Mouse (Mus musculus) stomach, embryonic 16.5 days (tissue): Measurements from ENCODE around the gene Jmy. TPM values are rescaled to one million over a fixed set of nuclear protein-coding genes. Genes with fewer than 3 reads are reported as not detected.

Experiments
- ATAC-seq: fragments of 200-750 bp; cut with Nextera tagmentation; 2 replicates; pipeline ENCODE4 v1.8.0; 2017; ENCODE audit warnings: moderate number of reproducible peaks, moderate TSS enrichment; ENCODE audit not compliant: insufficient read depth, low FRiP score
- H3K27ac ChIP-seq: fragments of 300-500 bp; sonication (generic); 2 replicates; pipeline ENCODE4 v1.5.1; 2014; ENCODE audit warnings: low read length
- H3K27me3 ChIP-seq: fragments of 300-500 bp; sonication (generic); 2 replicates; pipeline ENCODE4 v1.6.1; 2014; ENCODE audit warnings: low read length, control low read depth, mixed read lengths; ENCODE audit not compliant: control insufficient read depth, insufficient read depth
- H3K36me3 ChIP-seq: fragments of 300-500 bp; sonication (generic); 2 replicates; pipeline ENCODE4 v1.6.1; 2014; ENCODE audit warnings: low read length; ENCODE audit not compliant: control insufficient read depth, insufficient read depth
- H3K4me1 ChIP-seq: fragments of 300-500 bp; sonication (generic); 2 replicates; pipeline ENCODE4 v1.6.1; 2014; ENCODE audit warnings: low read length, control low read depth, mixed read lengths; ENCODE audit not compliant: control insufficient read depth, insufficient read depth
- H3K4me2 ChIP-seq: fragments of 300-500 bp; sonication (generic); 2 replicates; pipeline ENCODE4 v1.6.1; 2014; ENCODE audit warnings: low read depth, low read length, mixed read lengths
- H3K4me3 ChIP-seq: fragments of 300-500 bp; sonication (generic); replicated peaks from 2 replicates; pipeline ENCODE4 v1.5.1; 2014; ENCODE audit warnings: mild to moderate bottlenecking, low read length
- H3K9ac ChIP-seq: fragments of 300-500 bp; sonication (generic); 2 replicates; pipeline ENCODE4 v1.6.1; 2014; ENCODE audit warnings: low read length
- H3K9me3 ChIP-seq: fragments of 300-500 bp; sonication (generic); replicated peaks from 2 replicates; pipeline ENCODE4 v1.6.1; 2016; ENCODE audit warnings: low read length, control low read depth; ENCODE audit not compliant: control insufficient read depth
- WGBS: fragments of 180-500 bp; shearing (Covaris S2); extraction: QIAGEN DNeasy Blood & Tissue Kit; methylation state at CpG from one replicate; pipeline ENCODE4 v1.1.7; 2014; 5-methylcytosine and 5-hydroxymethylcytosine counted together
- polyA plus RNA-seq: library from polyadenylated mRNA; unstranded; fragments of >200 nt; fragmentation: Nextera tagmentation; extraction: Ambion mirVana; gene quantifications from 2 replicates; pipeline ENCODE4 v1.2.1, GENCODE M21; 2015

Jmy gene
- polyA plus RNA-seq, 1 experiment from 2014 or later = 2.6 TPM

- no peak overlapping the region for H3K4me3 ChIP-seq
- H3K9me3 ChIP-seq = no peaks in the 10 kb centered on the region
- H3K4me1 ChIP-seq = no peaks in the 10 kb centered on the region
- no peaks in the 10 kb centered on the region for H3K27me3 ChIP-seq
- no peaks in the 10 kb centered on the region for H3K36me3 ChIP-seq
- no peak overlapping the region for H3K9ac ChIP-seq
- WGBS = 87% methylated on average over 5 of the region's 5 CpGs
- no peak for ATAC-seq
- no peak overlapping the region for H3K27ac ChIP-seq
- H3K4me2 ChIP-seq = no peak overlapping the region
These were observed 71.4 kb downstream of the Jmy start for GRCm38 (mm10) chr13:93427920-93428876.

GRCm38 (mm10) chr13:93423224-93423623 lies 76.4 kb downstream of the Jmy start:
- no peak for ATAC-seq
- no peaks in the 10 kb centered on the region for H3K9me3 ChIP-seq
- no peak overlapping the region for H3K27ac ChIP-seq
- H3K27me3 ChIP-seq = no peaks in the 10 kb centered on the region
- H3K4me1 ChIP-seq = no peaks in the 10 kb centered on the region
- no peak overlapping the region for H3K4me2 ChIP-seq
- H3K4me3 ChIP-seq = no peak overlapping the region
- H3K9ac ChIP-seq = no peak overlapping the region
- H3K36me3 ChIP-seq = no peaks in the 10 kb centered on the region
- 78% methylated on average over 2 of the region's 2 CpGs for WGBS

- 86% methylated on average over 2 of the region's 2 CpGs for WGBS
- no peaks in the 10 kb centered on the region for H3K9me3 ChIP-seq
- ATAC-seq = no peak
- H3K9ac ChIP-seq = no peak overlapping the region
- no peaks in the 10 kb centered on the region for H3K36me3 ChIP-seq
- H3K4me1 ChIP-seq = no peaks in the 10 kb centered on the region
- no peak overlapping the region for H3K4me2 ChIP-seq
- H3K27me3 ChIP-seq = no peaks in the 10 kb centered on the region
- no peak overlapping the region for H3K4me3 ChIP-seq
- no peak overlapping the region for H3K27ac ChIP-seq
These were observed 79.8 kb downstream of the Jmy start for GRCm38 (mm10) chr13:93419779-93420178.

GRCm38 (mm10) chr13:93418292-93418691 lies 81.3 kb downstream of the Jmy start:
- Histone ChIP-seq H3K4me1 (no peaks in the 10 kb centered on the region), H3K27me3 (no peaks in the 10 kb centered on the region), H3K4me3 (no peak overlapping the region), H3K9me3 (no peaks in the 10 kb centered on the region), H3K4me2 (no peak overlapping the region), H3K36me3 (no peaks in the 10 kb centered on the region), H3K27ac (no peak overlapping the region), H3K9ac (no peak overlapping the region)
- ATAC-seq = no peak
- WGBS = 85% methylated on average over 2 of the region's 2 CpGs

- H3K36me3 ChIP-seq = no peaks in the 10 kb centered on the region
- H3K9me3 ChIP-seq = no peaks in the 10 kb centered on the region
- no peak overlapping the region for H3K9ac ChIP-seq
- H3K4me1 ChIP-seq = no peaks in the 10 kb centered on the region
- ATAC-seq = no peak
- H3K4me2 ChIP-seq = no peak overlapping the region
- H3K27me3 ChIP-seq = no peaks in the 10 kb centered on the region
- no peak overlapping the region for H3K4me3 ChIP-seq
- WGBS = 90% methylated on average over 5 of the region's 5 CpGs
- H3K27ac ChIP-seq = no peak overlapping the region
These were observed 84.6 kb downstream of the Jmy start for GRCm38 (mm10) chr13:93415055-93415454.

- ATAC-seq = no peak
- Histone ChIP-seq H3K4me1 (no peaks in the 10 kb centered on the region), H3K9me3 (no peaks in the 10 kb centered on the region), H3K27me3 (no peaks in the 10 kb centered on the region), H3K4me3 (no peak overlapping the region), H3K4me2 (no peak overlapping the region), H3K27ac (no peak overlapping the region), H3K36me3 (no peaks in the 10 kb centered on the region), H3K9ac (no peak overlapping the region)
- WGBS = 47% methylated on average over 4 of the region's 4 CpGs
These were observed 89.3 kb downstream of the Jmy start for GRCm38 (mm10) chr13:93410343-93410742.

GRCm38 (mm10) chr13:93406855-93407254 lies 92.8 kb downstream of the Jmy start:
- Histone ChIP-seq H3K4me2 (no peak overlapping the region), H3K4me3 (no peak overlapping the region), H3K4me1 (no peaks in the 10 kb centered on the region), H3K36me3 (no peaks in the 10 kb centered on the region), H3K9ac (no peak overlapping the region), H3K9me3 (no peaks in the 10 kb centered on the region), H3K27ac (no peak overlapping the region), H3K27me3 (no peaks in the 10 kb centered on the region)
- no peak for ATAC-seq
- 73% methylated on average over 5 of the region's 5 CpGs for WGBS

GRCm38 (mm10) chr13:93401947-93402346 lies 97.7 kb downstream of the Jmy start:
- H3K9ac ChIP-seq = no peak overlapping the region
- no peaks in the 10 kb centered on the region; the same call in 1 of the 2 replicates for H3K9me3 ChIP-seq
- 82% methylated on average over 7 of the region's 7 CpGs for WGBS
- no peaks in the 10 kb centered on the region for H3K27me3 ChIP-seq
- H3K27ac ChIP-seq = no peak overlapping the region
- no peak overlapping the region for H3K4me2 ChIP-seq
- no peaks in the 10 kb centered on the region for H3K36me3 ChIP-seq
- ATAC-seq = no peak
- H3K4me3 ChIP-seq = no peak overlapping the region
- no peaks in the 10 kb centered on the region for H3K4me1 ChIP-seq

GRCm38 (mm10) chr13:93399710-93400216 lies 99.8 kb downstream of the Jmy start:
- H3K4me2 ChIP-seq = no peak overlapping the region
- no peaks in the 10 kb centered on the region; the same call in 1 of the 2 replicates for H3K9me3 ChIP-seq
- H3K4me3 ChIP-seq = no peak overlapping the region
- no peaks in the 10 kb centered on the region for H3K4me1 ChIP-seq
- no peak overlapping the region for H3K9ac ChIP-seq
- H3K36me3 ChIP-seq = peaks cover 4% of the 10 kb centered on the region; the same call in 1 of the 2 replicates
- WGBS = 87% methylated on average over 5 of the region's 5 CpGs
- no peak overlapping the region for H3K27ac ChIP-seq
- no peaks in the 10 kb centered on the region for H3K27me3 ChIP-seq
- ATAC-seq = no peak
